Mouse (Mus musculus) liver, embryonic 14 days (tissue): ENCODE results near the gene Anapc7. TPM values are rescaled to one million over a fixed set of nuclear protein-coding genes. Genes with fewer than 3 reads are reported as not detected.

Experiments
- polyA plus RNA-seq: library from polyadenylated mRNA; depleted of rRNA; stranded (reverse); fragments of >200 nt; gene quantifications from 2 replicates; pipeline ENCODE4 v1.2.3, GENCODE M21; 2012; rRNA removed

The Anapc7 gene
- polyA plus RNA-seq = 11.9 and 15.0 TPM in 2 replicates

DNA sequence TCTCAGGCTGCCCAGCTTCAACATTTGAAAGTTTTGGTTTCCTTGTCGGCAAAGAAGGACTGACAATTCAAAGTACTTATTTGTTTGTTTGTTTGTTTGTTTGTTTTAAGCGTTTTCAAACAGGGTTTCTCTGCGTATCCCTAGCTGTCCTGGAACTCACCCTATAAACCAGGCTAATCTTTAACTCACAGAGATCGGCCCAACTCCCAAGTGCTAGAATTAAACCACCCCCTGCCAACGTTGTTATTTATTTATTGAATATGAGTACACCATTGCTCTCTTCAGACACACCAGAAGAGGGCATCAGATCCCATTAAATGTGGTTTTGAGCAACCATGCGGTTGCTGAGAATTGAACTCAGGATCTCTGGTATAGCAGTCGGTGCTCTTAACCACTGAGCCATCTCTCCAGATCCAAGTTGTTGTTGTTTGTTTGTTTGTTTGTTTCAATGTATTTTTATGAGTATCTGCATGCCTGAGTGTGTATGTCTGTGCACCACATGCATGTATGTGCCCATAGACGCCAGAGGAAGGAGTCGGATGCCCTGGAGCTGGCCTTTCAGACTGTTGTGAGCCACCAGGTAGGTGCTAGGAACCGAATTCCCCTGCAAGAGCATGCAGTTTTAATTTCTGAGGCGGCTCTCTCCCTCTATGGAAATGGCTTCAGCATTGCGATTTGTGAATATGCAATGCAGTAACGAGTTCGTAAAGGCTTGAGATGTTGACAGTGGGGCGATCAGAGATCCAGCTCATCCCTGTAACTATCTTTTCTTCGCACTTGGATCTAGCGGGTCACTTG lies at the start of gene Anapc7:
TSS of gene Anapc7 (plus strand) at position 423 of the 798 bp plus-strand sequence.

DNA sequence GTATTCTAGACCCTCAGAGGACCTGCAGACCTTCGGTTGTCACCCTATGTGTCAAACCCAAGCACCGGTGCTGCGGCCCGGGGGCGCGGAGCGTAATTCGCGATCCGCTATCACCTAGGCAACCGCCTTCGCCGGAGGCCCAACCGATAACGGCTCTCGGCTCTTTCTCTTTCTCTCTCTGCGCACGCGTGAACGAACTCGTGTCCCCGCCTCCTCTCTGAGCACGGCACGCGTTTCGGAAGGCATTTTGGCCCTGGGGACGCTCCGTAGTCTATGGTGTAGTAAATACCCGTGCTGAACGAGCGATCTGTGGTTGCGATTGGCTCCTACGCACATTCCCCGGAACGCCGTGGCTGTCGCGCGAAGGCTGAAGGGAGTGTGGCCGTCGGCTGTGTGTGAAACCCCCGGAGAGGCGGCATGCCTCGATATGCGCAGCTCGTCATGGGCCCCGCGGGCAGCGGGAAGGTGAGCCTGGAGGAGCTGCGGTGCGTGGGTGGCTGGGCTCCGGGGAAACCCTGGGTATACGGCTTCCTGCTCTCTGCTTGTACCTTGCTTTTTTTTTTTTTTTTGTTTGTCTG lies 49.2 kb upstream of the Anapc7 start, which contains the start of gene Fam216a:
TSS of gene Fam216a (minus strand) at position 173 of the 578 bp plus-strand sequence.

DNA sequence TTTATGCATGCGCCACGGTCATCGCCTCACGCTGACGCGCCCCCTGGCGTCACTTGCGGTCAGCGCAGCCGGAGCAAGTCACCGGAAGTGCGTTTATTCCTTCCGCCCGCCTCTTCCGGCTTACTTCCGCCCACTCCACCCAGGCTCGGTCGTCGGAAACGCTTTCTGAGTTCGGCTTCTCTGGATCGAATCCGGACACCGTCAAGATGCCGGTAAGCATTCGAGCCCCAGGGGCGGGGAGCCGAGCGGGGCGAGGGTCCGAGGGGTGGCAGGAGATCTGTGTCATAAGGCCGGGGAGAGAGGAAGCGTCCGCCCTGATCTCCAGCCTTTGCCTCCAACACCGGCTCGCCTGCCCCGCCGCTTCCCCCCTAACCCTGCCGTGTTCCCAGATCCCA lies 29.7 kb upstream of the Anapc7 start, which contains the start of gene Arpc3:
TSS of gene Arpc3 (plus strand) at position 93 of the 395 bp plus-strand sequence.

Other genes with a start within 250 kb of the Anapc7 start
- 0.98 and 1.5 TPM in 2 replicates for gene Hvcn1, start 214.9 kb upstream of the Anapc7 start, polyA plus RNA-seq
- gene Tctn1, start 157.2 kb upstream of the Anapc7 start, polyA plus RNA-seq = 1.7 and 1.9 TPM in 2 replicates
- gene Pptc7, start 137.3 kb upstream of the Anapc7 start, polyA plus RNA-seq = 3.6 and 3.9 TPM in 2 replicates
- gene Rad9b, start 67.5 kb upstream of the Anapc7 start, polyA plus RNA-seq = 2.2 and 2.6 TPM in 2 replicates
- gene Vps29, start 67.3 kb upstream of the Anapc7 start, polyA plus RNA-seq = 45.2 and 51.5 TPM in 2 replicates
- gene Gpn3, start 49.8 kb upstream of the Anapc7 start, polyA plus RNA-seq = 39.7 and 45.0 TPM in 2 replicates
- gene Fam216a, start 49.3 kb upstream of the Anapc7 start, polyA plus RNA-seq = 16.3 and 18.3 TPM in 2 replicates
- gene Arpc3, start 29.8 kb upstream of the Anapc7 start, polyA plus RNA-seq = 185 and 192 TPM in 2 replicates
- gene Atp2a2, start 80.5 kb downstream of the Anapc7 start, polyA plus RNA-seq = 23.3 and 26.9 TPM in 2 replicates
- 1.0 and 1.2 TPM in 2 replicates for gene Ift81, start 192.8 kb downstream of the Anapc7 start, polyA plus RNA-seq
- gene P2rx7, start 222.2 kb downstream of the Anapc7 start, polyA plus RNA-seq = 1.3 and 1.6 TPM in 2 replicates